Mouse (Mus musculus) skeletal muscle tissue, adult 2 months (tissue): ENCODE measurements at regions not wholly inside any gene's neighbourhood (a gene's known extent, or its start where the extent isn't known, plus 50 kb on each side); places are given as distances from the start of the nearest gene placed in this dataset.
"Not testable (repeated sequence)": the region's sequence is repeated elsewhere in the genome, so short reads cannot be mapped to it uniquely, and the experiment has no call there.

ENCODE experiments used
- DNase-seq: peaks from one replicate; pipeline ENCODE4 v3.0.0-alpha.2; 2012; ENCODE audit warnings: low read depth, low spot score

GRCm38 (mm10) chr14:114485781-114486180 is 606.2 kb upstream of the Gpc5 start:
- DNase-seq, result no peak

- not testable (repeated sequence) for DNase-seq
Measured at GRCm38 (mm10) chr14:114493371-114493770, 598.6 kb upstream of the Gpc5 start.

GRCm38 (mm10) chr14:114504976-114505375 is 587.0 kb upstream of the Gpc5 start:
- DNase-seq, result no peak

GRCm38 (mm10) chr14:114547910-114548680 is 543.9 kb upstream of the Gpc5 start:
- DNase-seq, result no peak

GRCm38 (mm10) chr14:114549101-114549500 is 542.9 kb upstream of the Gpc5 start:
- DNase-seq, result no peak

- DNase-seq, result no peak
Measured at GRCm38 (mm10) chr14:114566411-114567030, 525.5 kb upstream of the Gpc5 start.

- no peak for DNase-seq
Measured at GRCm38 (mm10) chr14:114567673-114568309, 524.2 kb upstream of the Gpc5 start.

GRCm38 (mm10) chr14:114587367-114588064 is 504.5 kb upstream of the Gpc5 start:
- DNase-seq, result no peak

GRCm38 (mm10) chr14:114609296-114609695 is 482.7 kb upstream of the Gpc5 start:
- no peak for DNase-seq

- DNase-seq, result no peak
Measured at GRCm38 (mm10) chr14:114612400-114612799, 479.6 kb upstream of the Gpc5 start.

- DNase-seq, result no peak
Measured at GRCm38 (mm10) chr14:114656636-114657035, 435.4 kb upstream of the Gpc5 start.

- DNase-seq, result no peak
Measured at GRCm38 (mm10) chr14:114662028-114662427, 430.0 kb upstream of the Gpc5 start.

GRCm38 (mm10) chr14:114685133-114685532 is 406.9 kb upstream of the Gpc5 start:
- DNase-seq, result no peak

- no peak for DNase-seq
Measured at GRCm38 (mm10) chr14:114694930-114695329, 397.1 kb upstream of the Gpc5 start.

GRCm38 (mm10) chr14:114697543-114697942 is 394.5 kb upstream of the Gpc5 start:
- no peak for DNase-seq

- no peak for DNase-seq
Measured at GRCm38 (mm10) chr14:114723080-114723479, 368.9 kb upstream of the Gpc5 start.

- no peak for DNase-seq
Measured at GRCm38 (mm10) chr14:114767323-114767722, 324.7 kb upstream of the Gpc5 start.

- no peak for DNase-seq
Measured at GRCm38 (mm10) chr14:114776723-114777122, 315.3 kb upstream of the Gpc5 start.

GRCm38 (mm10) chr14:114781821-114782220 is 310.2 kb upstream of the Gpc5 start:
- DNase-seq, result no peak

GRCm38 (mm10) chr14:114790946-114791830 is 300.8 kb upstream of the Gpc5 start:
- peak; percentile 4 for DNase-seq

GRCm38 (mm10) chr14:114791831-114792224 is 300.2 kb upstream of the Gpc5 start:
- DNase-seq, result no peak
